27 mouse cellular contexts compared by ENCODE assay signal in genomic region chr6:52107400-52107799, GRCm38 (mm10). TPM values are rescaled to one million over a fixed set of nuclear protein-coding genes. Genes with fewer than 3 reads are reported as not detected.
DNase-seq lines count a peak whose midpoint lies in the region; ATAC-seq and TF ChIP-seq lines count a peak whose summit lies in the region.
"Had no signal": no experiment of that assay in that cellular context is flagged by ENCODE, and none has a peak within 500 bp of the region (broad histone marks: within the 10 kb centered on the region; RNA-seq: fewer than 3 reads in every experiment).

No protein-coding gene starts in this region.

- H3K4me1 ChIP-seq in lung, embryonic 14.5 days (ENCODE audit: insufficient read depth), result no peaks in the 10 kb centered on the region
- H3K4me1 ChIP-seq: megakaryocyte, embryonic 14.5 days had no signal

- no peaks in the 10 kb centered on the region for H3K36me3 ChIP-seq in lung, embryonic 14.5 days (ENCODE audit: insufficient read depth)
- H3K36me3 ChIP-seq: hindbrain, embryonic 10.5 days; midbrain, embryonic 12.5 days; neural tube, embryonic 15.5 days had no signal

- H3K27me3 ChIP-seq in lung, embryonic 14.5 days (ENCODE audit: insufficient read depth, low read length), result peaks cover 3% of the 10 kb centered on the region; the same call in 1 of the 2 replicates
- H3K27me3 ChIP-seq: forebrain, embryonic 13.5 days; neural tube, embryonic 15.5 days had no signal

- DNase-seq in heart, adult 11 months, result peak; percentile 44
- no peak for DNase-seq in heart, adult 8-10 months (ENCODE audit: low spot score)
- no peak for DNase-seq in lung, embryonic 14.5 days
- DNase-seq in lung, postnatal 36 days, result no peak
- peak; percentile 82 for DNase-seq in ES-CJ7 (ENCODE audit: low read depth, low spot score)
- DNase-seq in ZHBTc4 (ENCODE audit: low read depth, low spot score), result peak; percentile 68
- no peak for DNase-seq in cerebellum, adult 8-10 months
- DNase-seq: adrenal gland, adult 8-10 months; cerebellum, adult 9-10 months; cerebellum, postnatal 36 days; gastrocnemius, postnatal 25 days; heart, postnatal 14 days; kidney, adult 11 months; kidney, postnatal 14 days; layer of hippocampus, adult 9-11 months; liver; lung, postnatal 4 days; thymus, adult 18-20 months; thymus, postnatal 25 days had no signal

- no peak overlapping the region for H3K27ac ChIP-seq in lung, embryonic 14.5 days (ENCODE audit: low read depth)
- H3K27ac ChIP-seq: forebrain, embryonic 13.5 days; hindbrain, embryonic 10.5 days; midbrain, embryonic 12.5 days; neural tube, embryonic 15.5 days had no signal

- no peaks in the 10 kb centered on the region for H3K9me3 ChIP-seq in lung, embryonic 14.5 days (ENCODE audit: low read depth, low read length)
- H3K9me3 ChIP-seq: forebrain, embryonic 13.5 days; hindbrain, embryonic 10.5 days; midbrain, embryonic 12.5 days; neural tube, embryonic 15.5 days had no signal

- ATAC-seq in lung, embryonic 14.5 days (ENCODE audit: insufficient read depth), result no peak
- ATAC-seq in CD4-positive, CD25-positive, alpha-beta regulatory T cell, adult 4 months, result no peak
- ATAC-seq: forebrain, embryonic 13.5 days; hindbrain, embryonic 16.5 days had no signal

- H3K4me3 ChIP-seq in lung, embryonic 14.5 days (ENCODE audit: low read depth, low read length), result no peak overlapping the region
- H3K4me3 ChIP-seq: forebrain, embryonic 13.5 days; hindbrain, embryonic 10.5 days; megakaryocyte, embryonic 14.5 days; midbrain, embryonic 12.5 days; neural tube, embryonic 15.5 days had no signal

- no peak overlapping the region for H3K4me2 ChIP-seq in lung, embryonic 14.5 days
- H3K4me2 ChIP-seq: forebrain, embryonic 13.5 days; midbrain, embryonic 12.5 days; neural tube, embryonic 15.5 days had no signal

- 0 out of 2 replicates have a peak, but pooled peaks have one; percentile 12 for TF ChIP-seq CTCF in lung, embryonic 14.5 days (IDR thresholded peaks at IDR 0.05; ENCODE audit: low read depth)

- no peak overlapping the region for H3K9ac ChIP-seq in lung, embryonic 14.5 days
- H3K9ac ChIP-seq: forebrain, embryonic 13.5 days; midbrain, embryonic 12.5 days; neural tube, embryonic 15.5 days had no signal

- 81% methylated on average over 3 of the region's 3 CpGs for WGBS in lung, embryonic 14.5 days

RNA-seq across cellular contexts. Expression of gene Hoxa1, which starts 50.7 kb away (rescaled TPM):
- total RNA-seq in heart, adult 8-10 months (2022), result under 1 TPM in 2 of 4 experiments, not detected in 2; 0.16 to 0.19 TPM
- 1.8 and 1.9 TPM in 2 replicates for polyA plus RNA-seq in lung, embryonic 14.5 days (2014; fragmentation: Nextera tagmentation; extraction: Ambion mirVana)
- polyA plus RNA-seq in CD4-positive, CD25-positive, alpha-beta regulatory T cell, adult 4 months (2017; shearing (Covaris generic)), result not detected
- total RNA-seq: left cerebral cortex, postnatal 10 days had no signal
- polyA plus RNA-seq: forebrain, embryonic 13.5 days had no signal

RNA-seq across cellular contexts. Expression of gene Hoxa2, which starts 57.2 kb away (rescaled TPM):
- total RNA-seq in heart, adult 8-10 months (2022), result under 1 TPM in 3 of 4 experiments, not detected in 1; 0.20 to 0.34 (median 0.22) TPM
- polyA plus RNA-seq in lung, embryonic 14.5 days (2014; fragmentation: Nextera tagmentation; extraction: Ambion mirVana), result 14.4 and 15.2 TPM in 2 replicates
- not detected for polyA plus RNA-seq in CD4-positive, CD25-positive, alpha-beta regulatory T cell, adult 4 months (2017; shearing (Covaris generic))
- total RNA-seq: left cerebral cortex, postnatal 10 days had no signal
- polyA plus RNA-seq: forebrain, embryonic 13.5 days had no signal

Comparison
In these comparisons a context has a peak if more than half of its experiments do, and no peak if none do; other contexts are left out.
1. DNase-seq: peak in heart, adult 11 months (single experiment), ES-CJ7 (single experiment) and ZHBTc4 (single experiment); none in heart, adult 8-10 months (single experiment), lung, embryonic 14.5 days (single experiment), lung, postnatal 36 days (single experiment) and cerebellum, adult 8-10 months (single experiment).
2. RNA of gene Hoxa2, which starts 57.2 kb away (polyA plus RNA-seq): 14.4 to 15.2 TPM in lung, embryonic 14.5 days; not detected in CD4-positive, CD25-positive, alpha-beta regulatory T cell, adult 4 months; every median in the first group is over 10 times any median in the second.